Mouse (Mus musculus) G1E (cell line): ENCODE results near the gene Slc38a3.

Experiments used
- CTCF ChIP-seq: IDR thresholded peaks from 2 replicates; pipeline ENCODE4 v1.5.1; 2012; ENCODE audit warnings: low read depth, low read length, inconsistent platforms, mixed read lengths
- GATA1 ChIP-seq: IDR thresholded peaks from 2 replicates; pipeline ENCODE4 v1.6.1; 2012; ENCODE audit warnings: borderline replicate concordance, low read length, inconsistent platforms, mixed read lengths

DNA sequence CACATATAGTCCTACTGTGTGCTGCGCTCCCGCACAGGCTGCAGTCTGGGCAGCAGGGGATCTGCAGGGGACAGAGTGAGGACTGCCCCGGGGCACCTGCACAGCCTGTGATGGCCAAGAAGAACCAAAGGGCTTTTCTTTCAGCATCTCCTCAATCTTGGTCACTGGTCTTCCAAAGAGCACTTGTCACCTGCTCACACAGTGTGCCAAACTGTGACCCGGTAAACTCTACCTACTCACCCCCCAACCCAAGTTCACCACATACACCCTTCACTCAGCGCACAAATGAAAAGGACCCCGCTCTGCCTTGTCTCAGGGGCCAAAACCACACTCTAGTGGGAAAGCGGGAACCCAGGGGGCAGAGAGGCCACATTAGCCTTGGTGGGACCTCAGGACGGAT, 37.5 kb downstream of the Slc38a3 start:
- no peak for TF ChIP-seq CTCF
- TF ChIP-seq GATA1, result no peak
